Mouse (Mus musculus): Measurements from ENCODE around the gene Cavin1.

DNA sequence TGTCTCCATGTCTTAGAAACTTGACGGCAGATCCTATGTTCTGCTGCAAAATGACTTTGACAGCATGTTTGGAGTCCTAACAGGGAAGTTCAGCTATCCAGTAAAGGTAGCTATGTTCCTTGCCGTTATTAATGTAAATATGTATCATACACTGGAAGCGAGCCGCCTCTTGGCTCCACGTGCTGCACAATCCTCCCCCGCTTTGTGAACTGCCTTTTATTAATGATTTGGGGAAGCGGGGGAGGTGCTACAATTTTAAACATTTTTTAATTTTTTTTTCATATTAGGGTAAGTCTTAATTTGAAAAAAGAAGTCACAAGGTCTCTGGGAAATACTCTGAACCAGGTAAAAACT, 13.1 kb upstream of the Cavin1 start:
- TF ChIP-seq EP300 (IDR thresholded peaks at IDR 0.05): no peak
- no peak for TF ChIP-seq CTCF (IDR thresholded peaks at IDR 0.05)
